16 mouse cellular contexts compared by ENCODE assay signal in genomic region chr1:194671783-194672524, GRCm38 (mm10). TPM values are rescaled to one million over a fixed set of nuclear protein-coding genes. Genes with fewer than 3 reads are reported as not detected.
A peak's percentile ranks its signal among the peaks of the same experiment; 100 is the strongest.
DNase-seq lines count a peak whose midpoint lies in the region; ATAC-seq and TF ChIP-seq lines count a peak whose summit lies in the region.
"Had no signal": no experiment of that assay in that cellular context is flagged by ENCODE, and none has a peak within 500 bp of the region (broad histone marks: within the 10 kb centered on the region; RNA-seq: fewer than 3 reads in every experiment).

No protein-coding gene starts in this region.

- no peak overlapping the region for H3K4me3 ChIP-seq in kidney, embryonic 15.5 days (replicated peaks)
- no peak overlapping the region for H3K4me3 ChIP-seq in MEL (ENCODE audit: control insufficient read depth in 1 of 2, insufficient read depth in 1 of 2, low read depth in 2 of 2, low read length in 2 of 2)
- no peak overlapping the region for H3K4me3 ChIP-seq in myocyte
- H3K4me3 ChIP-seq: heart, adult 2 months; limb, embryonic 12.5 days; midbrain, embryonic 15.5 days; neural tube, embryonic 15.5 days had no signal

- 84% methylated on average over 4 of the region's 4 CpGs for WGBS in kidney, embryonic 15.5 days

- H3K79me2 ChIP-seq in MEL (ENCODE audit: control insufficient read depth, insufficient read depth, low read length, poor library complexity) = no peaks in the 10 kb centered on the region
- no peaks in the 10 kb centered on the region for H3K79me2 ChIP-seq in myocyte (ENCODE audit: control insufficient read depth, insufficient read depth)

- no peaks in the 10 kb centered on the region for H3K27me3 ChIP-seq in kidney, embryonic 15.5 days
- H3K27me3 ChIP-seq in MEL (ENCODE audit: control insufficient read depth in 1 of 2, insufficient read depth in 2 of 2, low read length in 2 of 2) (no peaks in the 10 kb centered on the region), myocyte (ENCODE audit: control insufficient read depth, insufficient read depth, insufficient read length) (no peaks in the 10 kb centered on the region)
- H3K27me3 ChIP-seq: limb, embryonic 12.5 days; midbrain, embryonic 15.5 days; neural tube, embryonic 15.5 days had no signal

- TF ChIP-seq CTCF in MEL (IDR thresholded peaks at IDR 0.05 in 2 of 3, conservative IDR thresholded peaks at IDR 0.05 in 1 of 3; ENCODE audit: control insufficient read depth in 1 of 3, insufficient read depth in 1 of 3, low read depth in 2 of 3, low read length in 3 of 3, poor library complexity in 1 of 3, severe bottlenecking in 1 of 3) = no peak

- no peak for TF ChIP-seq RAD21 in MEL (IDR thresholded peaks at IDR 0.05; ENCODE audit: low read depth, low read length)

- H3K9me3 ChIP-seq in kidney, embryonic 15.5 days (replicated peaks) = no peaks in the 10 kb centered on the region
- H3K9me3 ChIP-seq in MEL (replicated peaks; ENCODE audit: insufficient read depth, low read length) = no peaks in the 10 kb centered on the region
- H3K9me3 ChIP-seq: limb, embryonic 12.5 days; midbrain, embryonic 15.5 days; neural tube, embryonic 15.5 days had no signal

- ATAC-seq in kidney, embryonic 15.5 days (replicated peaks; ENCODE audit: low FRiP score) = no peak
- ATAC-seq: inflammation-experienced regulatory T-cells, adult 6 months; midbrain, embryonic 15.5 days had no signal

- H3K4me1 ChIP-seq in kidney, embryonic 15.5 days = peaks cover 11% of the 10 kb centered on the region; the same call in 1 of the 2 replicates
- H3K4me1 ChIP-seq in MEL (ENCODE audit: control insufficient read depth in 1 of 2, insufficient read depth in 2 of 2, low read length in 2 of 2) = peaks cover 29 to 39% of the 10 kb centered on the region in 2 experiments
- H3K4me1 ChIP-seq: midbrain, embryonic 15.5 days had no signal

- no peak overlapping the region for H3K9ac ChIP-seq in kidney, embryonic 15.5 days
- H3K9ac ChIP-seq in MEL (ENCODE audit: control insufficient read depth, low read depth, low read length, poor library complexity, severe bottlenecking) = no peak overlapping the region
- H3K9ac ChIP-seq: limb, embryonic 12.5 days; midbrain, embryonic 15.5 days; neural tube, embryonic 15.5 days had no signal

- no peaks in the 10 kb centered on the region for H3K36me3 ChIP-seq in kidney, embryonic 15.5 days
- H3K36me3 ChIP-seq in MEL (ENCODE audit: control insufficient read depth in 1 of 2, insufficient read depth in 2 of 2, low read length in 2 of 2) = peaks cover 0 to 39% of the 10 kb centered on the region in 2 experiments; a peak in 2 of 4 replicates
- peaks cover 5% of the 10 kb centered on the region for H3K36me3 ChIP-seq in myocyte (ENCODE audit: control insufficient read depth, insufficient read depth)
- H3K36me3 ChIP-seq: limb, embryonic 12.5 days; midbrain, embryonic 15.5 days had no signal

- no peak overlapping the region for H3ac ChIP-seq in myocyte (ENCODE audit: control insufficient read depth, insufficient read length)

- TF ChIP-seq EP300 in MEL (IDR thresholded peaks at IDR 0.05; ENCODE audit: low read depth in 1 of 2, low read length in 2 of 2) = 0 out of 4 replicates have a peak, but pooled peaks of 1 of the 2 experiments have one; percentile 11

- no peak overlapping the region for H3K4me2 ChIP-seq in kidney, embryonic 15.5 days
- peak overlapping the region; percentile 50 for H3K4me2 ChIP-seq in myocyte (ENCODE audit: low read depth)
- H3K4me2 ChIP-seq: limb, embryonic 12.5 days; midbrain, embryonic 15.5 days; neural tube, embryonic 15.5 days had no signal

- H3K27ac ChIP-seq in kidney, embryonic 15.5 days = no peak overlapping the region
- no peak overlapping the region for H3K27ac ChIP-seq in MEL (ENCODE audit: control insufficient read depth, low read depth, low read length)
- H3K27ac ChIP-seq: heart, adult 2 months; limb, embryonic 12.5 days; midbrain, embryonic 15.5 days; neural tube, embryonic 15.5 days had no signal

- DNase-seq in kidney, postnatal 25 days = peak; percentile 24 to 70
- DNase-seq in MEL (ENCODE audit: low read depth, low spot score) = peak; percentile 27
- DNase-seq in fibroblast of lung, adult 2 months (ENCODE audit: low read depth) = peak; percentile 40
- no peak for DNase-seq in adrenal gland, adult (ENCODE audit: inconsistent age in 2 of 2, low spot score in 1 of 2)
- no peak for DNase-seq in ovary, postnatal 10 days (ENCODE audit: low spot score)
- DNase-seq: cerebellum, adult 9-11 months; heart, adult 2 months; heart, postnatal 36 days; layer of hippocampus, postnatal 36 days; thymus, postnatal 36 days had no signal

- TF ChIP-seq POLR2A in MEL (IDR thresholded peaks at IDR 0.05; ENCODE audit: control insufficient read depth in 1 of 2, insufficient read depth in 1 of 2, low read depth in 1 of 2, low read length in 2 of 2, poor library complexity in 1 of 2) (no peak), myocyte (IDR thresholded peaks at IDR 0.05; ENCODE audit: insufficient read length, low read depth) (no peak)

TF ChIP-seq in MEL, 35 proteins besides CTCF, POLR2A, EP300 and RAD21:
- TF ChIP-seq JUND (IDR thresholded peaks at IDR 0.05; ENCODE audit: low read depth, low read length) (peak; percentile 18; the same call in 1 of the 2 replicates), ZC3H11A (IDR thresholded peaks at IDR 0.05; ENCODE audit: low read depth, low read length) (no peak), ETS1 (IDR thresholded peaks at IDR 0.05; ENCODE audit: low read depth, low read length) (no peak)

TF ChIP-seq in myocyte, 11 proteins besides CTCF, POLR2A, EP300 and RAD21:
- TF ChIP-seq USF1 (IDR thresholded peaks at IDR 0.05; ENCODE audit: low read depth) (peak; percentile 75), CEBPB (IDR thresholded peaks at IDR 0.05; ENCODE audit: insufficient read depth, poor library complexity, severe bottlenecking) (no peak), MAX (IDR thresholded peaks at IDR 0.05; ENCODE audit: low read depth) (peak; percentile 82), MYOG (IDR thresholded peaks at IDR 0.05; ENCODE audit: control insufficient read depth in 1 of 3, insufficient read depth in 1 of 3, insufficient read length in 2 of 3, low read depth in 2 of 3) (no peak), TCF3 (IDR thresholded peaks at IDR 0.05; ENCODE audit: insufficient read length, low read depth) (no peak), POLR2AphosphoS2 (IDR thresholded peaks at IDR 0.05; ENCODE audit: insufficient read length, low read depth) (no peak), MYOD1 (IDR thresholded peaks at IDR 0.05; ENCODE audit: control insufficient read depth in 1 of 3, insufficient read length in 2 of 3, low read depth in 2 of 3) (peak in 1 of 3 experiments; percentile 11)

RNA-seq across cellular contexts. Expression of gene Plxna2, which starts 53.9 kb away (rescaled TPM):
- polyA plus RNA-seq in kidney, embryonic 15.5 days (2015; fragmentation: Nextera tagmentation; extraction: Ambion mirVana) = 5.7 and 6.3 TPM in 2 replicates
- under 0.01 and 0.13 TPM in 2 replicates for total RNA-seq in MEL (2012; rRNA removed)
- under 1 TPM in 1 of 2 experiments, not detected in 1; 0.03 TPM for polyA plus RNA-seq in MEL (2012; ENCODE audit: insufficient read depth in 1 of 2, insufficient read length in 2 of 2, low read depth in 1 of 2, low replicate concordance in 2 of 2, missing spikeins in 1 of 2)
- 3.6 TPM for polyA plus RNA-seq in myocyte (2012; fragmentation: generic; extraction: Trizol)

Comparison
In these comparisons a context has a peak if more than half of its experiments do, and no peak if none do; other contexts are left out.
1. DNase-seq: peak in kidney, postnatal 25 days (2 of 2), MEL (single experiment) and fibroblast of lung, adult 2 months (single experiment); none in adrenal gland, adult (0 of 2) and ovary, postnatal 10 days (single experiment).